Mouse (Mus musculus) liver, adult 2 months (tissue): ENCODE results near the gene Col25a1. TPM values are rescaled to one million over a fixed set of nuclear protein-coding genes. Genes with fewer than 3 reads are reported as not detected.

Source experiments
- DNase-seq: peaks from one replicate; pipeline ENCODE4 v3.0.0-alpha.2; 2011; ENCODE audit warnings: low read depth, low spot score; ENCODE audit errors: extremely low read depth
- H3K27ac ChIP-seq: fragments of 200-500 bp; replicated peaks from 2 replicates; pipeline ENCODE4 v1.5.1; 2012; ENCODE audit warnings: low read depth, mild to moderate bottlenecking, control low read depth, inconsistent platforms, low read length; ENCODE audit not compliant: insufficient read depth
- H3K27me3 ChIP-seq: fragments of 200-500 bp; 2 replicates; pipeline ENCODE4 v1.6.1; 2012; ENCODE audit warnings: mild to moderate bottlenecking, moderate library complexity, low read length, inconsistent platforms; ENCODE audit not compliant: control insufficient read depth, insufficient read depth
- H3K36me3 ChIP-seq: fragments of 200-500 bp; 2 replicates; pipeline ENCODE4 v1.6.1; 2012; ENCODE audit warnings: low read length, inconsistent platforms; ENCODE audit not compliant: control insufficient read depth, insufficient read depth
- H3K4me1 ChIP-seq: fragments of 200-500 bp; 2 replicates; pipeline ENCODE4 v1.6.1; 2011; ENCODE audit warnings: low read length; ENCODE audit not compliant: control insufficient read depth, insufficient read depth
- H3K4me3 ChIP-seq: fragments of 200-500 bp; 2 replicates; pipeline ENCODE4 v1.5.1; 2011; ENCODE audit warnings: low read depth, mild to moderate bottlenecking, control low read depth, low read length, moderate library complexity; ENCODE audit not compliant: insufficient read depth
- H3K79me2 ChIP-seq: fragments of 200-500 bp; 2 replicates; pipeline ENCODE4 v1.6.1; 2012; ENCODE audit warnings: inconsistent platforms, mild to moderate bottlenecking, low read length, moderate library complexity; ENCODE audit not compliant: control insufficient read depth, insufficient read depth
- H3K9ac ChIP-seq: fragments of 200-500 bp; 2 replicates; pipeline ENCODE4 v1.6.1; 2012; ENCODE audit warnings: low read depth, mild to moderate bottlenecking, control low read depth, inconsistent platforms, low read length
- CTCF ChIP-seq: fragments of 200-500 bp; IDR thresholded peaks from 2 replicates; pipeline ENCODE4 v1.5.1; 2011; ENCODE audit warnings: low read depth, low read length, control low read depth
- POLR2A ChIP-seq: fragments of 200-500 bp; IDR thresholded peaks from 2 replicates; pipeline ENCODE4 v1.6.1; 2011; ENCODE audit warnings: low read length, control low read depth; ENCODE audit not compliant: insufficient read depth; ENCODE audit errors: extremely low read depth
- WGBS: fragments of 180-500 bp; shearing (Covaris S2); methylation state at CpG from one replicate; pipeline ENCODE4 v1.1.7; 2018; 5-methylcytosine and 5-hydroxymethylcytosine counted together
- polyA plus RNA-seq: library from polyadenylated mRNA; depleted of rRNA; stranded (reverse); fragments of >200 nt; gene quantifications from 2 replicates; pipeline ENCODE4 v1.2.3, GENCODE M21; 2012
- total RNA-seq: library from RNA; depleted of rRNA; stranded (reverse); fragments of >200 nt; gene quantifications from 2 replicates; pipeline ENCODE4 v1.2.3, GENCODE M21; 2014

Gene Col25a1
- total and polyA plus RNA-seq, 2 experiments: 0.05 to 0.09 TPM

GRCm38 (mm10) chr3:130182450-130182849, 51.1 kb downstream of the Col25a1 start:
- Histone ChIP-seq H3K4me1 (no peaks in the 10 kb centered on the region; the same call in 1 of the 2 replicates), H3K4me3 (no peak overlapping the region), H3K79me2 (no peaks in the 10 kb centered on the region), H3K27ac (no peak overlapping the region), H3K36me3 (no peaks in the 10 kb centered on the region), H3K27me3 (no peaks in the 10 kb centered on the region; the same call in 1 of the 2 replicates), H3K9ac (no peak overlapping the region)
- WGBS: 87% methylated on average over 4 of the region's 4 CpGs
- DNase-seq: no peak
- TF ChIP-seq CTCF (no peak), POLR2A (no peak)

DNA sequence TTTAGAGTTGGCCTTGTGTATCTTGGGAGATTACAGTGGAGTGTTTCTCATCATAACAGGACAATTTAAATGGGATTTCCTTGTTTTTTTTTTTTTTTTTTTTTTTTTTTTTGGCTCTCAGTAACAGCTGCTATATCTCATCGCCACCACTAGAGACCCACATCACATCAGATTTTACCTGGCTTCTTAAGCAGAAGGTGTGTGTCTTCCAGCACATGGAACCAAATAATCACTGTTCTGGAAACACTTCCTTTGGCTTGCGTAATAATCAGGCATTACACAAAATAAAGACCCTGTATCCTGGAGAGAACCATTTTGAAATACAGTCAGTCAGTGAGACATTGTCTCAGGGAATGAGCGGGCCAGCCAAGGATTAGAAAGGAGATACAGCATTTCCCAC, 53.8 kb downstream of the Col25a1 start:
- H3K27ac ChIP-seq: no peak overlapping the region
- H3K27me3 ChIP-seq: no peaks in the 10 kb centered on the region
- no peak overlapping the region for H3K9ac ChIP-seq
- no peaks in the 10 kb centered on the region for H3K36me3 ChIP-seq
- peak; percentile 61 for DNase-seq
- H3K79me2 ChIP-seq: no peaks in the 10 kb centered on the region
- WGBS: 59% methylated on average over 3 of the region's 3 CpGs
- no peak for TF ChIP-seq POLR2A
- 0 out of 2 replicates have a peak, but pooled peaks have one; percentile 0 for TF ChIP-seq CTCF
- H3K4me1 ChIP-seq: no peaks in the 10 kb centered on the region; the same call in 1 of the 2 replicates
- no peak overlapping the region for H3K4me3 ChIP-seq

- Histone ChIP-seq H3K27me3 (no peaks in the 10 kb centered on the region), H3K9ac (no peak overlapping the region), H3K4me3 (no peak overlapping the region), H3K4me1 (no peaks in the 10 kb centered on the region; the same call in 1 of the 2 replicates), H3K36me3 (no peaks in the 10 kb centered on the region), H3K79me2 (no peaks in the 10 kb centered on the region), H3K27ac (no peak overlapping the region)
- no peak for DNase-seq
- TF ChIP-seq CTCF: no peak
- no peak for TF ChIP-seq POLR2A
- WGBS: 88% methylated on average over 5 of the region's 5 CpGs
These were observed 56.3 kb downstream of the Col25a1 start for GRCm38 (mm10) chr3:130187588-130187987.

DNA sequence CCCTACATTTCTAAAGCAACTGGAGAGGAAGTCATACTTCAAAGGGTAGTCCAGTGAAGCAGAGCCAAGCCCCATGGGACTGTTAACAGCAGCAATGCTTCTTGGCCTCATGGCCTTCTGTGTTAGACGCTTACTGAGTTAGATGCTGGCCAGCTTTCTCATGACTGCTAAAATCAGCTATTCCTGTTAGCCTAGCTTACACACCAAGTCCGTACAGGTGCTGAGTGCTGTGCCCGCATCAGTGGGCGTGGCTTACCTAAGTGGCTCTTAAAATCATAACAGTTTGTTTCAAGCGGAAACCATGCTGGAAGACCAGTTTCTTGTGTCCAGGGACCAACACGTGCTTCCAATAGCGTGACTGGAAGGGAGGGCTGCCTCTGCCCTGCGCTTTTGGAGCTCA, 62.1 kb downstream of the Col25a1 start:
- no peak overlapping the region for H3K9ac ChIP-seq
- no peaks in the 10 kb centered on the region for H3K79me2 ChIP-seq
- no peak for DNase-seq
- WGBS: 86% methylated on average over 8 of the region's 8 CpGs
- no peaks in the 10 kb centered on the region for H3K4me1 ChIP-seq
- no peak overlapping the region for H3K27ac ChIP-seq
- H3K36me3 ChIP-seq: no peaks in the 10 kb centered on the region
- no peaks in the 10 kb centered on the region; the same call in 1 of the 2 replicates for H3K27me3 ChIP-seq
- TF ChIP-seq CTCF: no peak
- no peak overlapping the region for H3K4me3 ChIP-seq

- no peak overlapping the region; the same call in 1 of the 2 replicates for H3K27ac ChIP-seq
- peaks cover 10% of the 10 kb centered on the region; the same call in 1 of the 2 replicates for H3K4me1 ChIP-seq
- TF ChIP-seq POLR2A (no peak), CTCF (no peak)
- DNase-seq: peak; percentile 95
- H3K27me3 ChIP-seq: no peaks in the 10 kb centered on the region
- H3K9ac ChIP-seq: no peak overlapping the region
- H3K79me2 ChIP-seq: no peaks in the 10 kb centered on the region
- no peaks in the 10 kb centered on the region for H3K36me3 ChIP-seq
- H3K4me3 ChIP-seq: no peak overlapping the region
- 29% methylated on average over 11 of the region's 11 CpGs for WGBS
These were observed 83.3 kb downstream of the Col25a1 start for GRCm38 (mm10) chr3:130214631-130215030.

DNA sequence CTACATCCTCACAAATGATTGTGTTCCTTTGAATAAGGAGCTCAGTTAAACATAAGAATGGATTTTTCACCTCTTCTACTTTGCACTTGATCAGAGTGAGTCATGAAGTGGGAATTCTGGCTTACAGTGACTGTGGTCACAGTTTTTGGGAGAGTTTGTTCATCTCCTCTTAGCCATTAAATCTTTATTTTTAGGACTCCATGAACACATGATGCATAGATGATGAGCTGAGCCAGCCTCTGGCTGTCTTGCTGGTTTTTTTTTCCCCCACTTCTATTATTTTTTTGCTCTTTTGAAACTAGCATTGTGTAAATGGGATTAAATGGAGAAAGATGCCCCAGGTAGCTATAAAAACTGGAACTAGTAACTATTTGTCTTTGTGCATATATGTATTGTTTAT, 84.8 kb downstream of the Col25a1 start:
- TF ChIP-seq CTCF: no peak
- TF ChIP-seq POLR2A: no peak
- peaks cover 10% of the 10 kb centered on the region; the same call in 1 of the 2 replicates for H3K4me1 ChIP-seq
- H3K79me2 ChIP-seq: no peaks in the 10 kb centered on the region
- H3K36me3 ChIP-seq: no peaks in the 10 kb centered on the region
- H3K4me3 ChIP-seq: no peak overlapping the region
- no peak overlapping the region for H3K9ac ChIP-seq
- H3K27me3 ChIP-seq: no peaks in the 10 kb centered on the region
- DNase-seq: no peak
- no peak overlapping the region for H3K27ac ChIP-seq
